Mouse (Mus musculus): ENCODE measurements at regions not wholly inside any gene's neighbourhood (a gene's known extent, or its start where the extent isn't known, plus 50 kb on each side); places are given as distances from the start of the nearest gene placed in this dataset.

DNA sequence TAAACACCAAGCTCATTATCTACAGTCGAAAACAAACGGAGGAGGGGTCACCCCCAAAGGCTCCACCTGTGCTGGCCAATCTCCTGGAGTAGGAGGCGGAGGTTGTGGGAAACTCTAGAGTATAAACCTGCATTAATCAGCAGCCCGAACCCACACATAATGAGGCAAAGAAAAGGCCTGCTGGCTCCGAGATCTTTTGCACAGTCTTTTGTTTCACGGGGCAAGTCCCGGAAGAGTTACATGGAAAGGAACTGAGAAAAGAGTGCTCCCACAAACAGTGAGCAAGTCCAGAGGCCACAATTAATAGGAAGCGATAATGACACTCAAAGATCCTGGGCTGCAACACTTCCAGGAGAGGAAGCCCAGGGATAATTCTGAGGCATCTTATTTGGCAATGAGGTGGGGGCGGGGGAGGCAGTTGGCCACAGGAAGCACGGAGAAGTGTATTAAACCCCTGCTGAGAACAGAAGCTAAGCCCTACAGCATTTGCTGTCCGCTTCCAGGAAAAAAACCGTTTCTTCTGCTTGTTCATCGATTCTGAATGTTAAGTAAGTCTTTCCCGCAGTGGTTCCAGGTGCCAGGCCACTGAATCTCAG, 59.1 kb upstream of the Mamdc2 start:
- Histone ChIP-seq H3K4me2 (ENCODE audit: low read depth, low read length, severe bottlenecking) (peak overlapping the region; percentile 40; the same call in 1 of the 2 replicates), H3K9me3 (ENCODE audit: control insufficient read depth, low read length) (no peaks in the 10 kb centered on the region), H3K4me3 (ENCODE audit: low read depth, low read length) (no peak overlapping the region), H3K9ac (ENCODE audit: low read length) (peak overlapping the region; percentile 29), H3K27me3 (ENCODE audit: control insufficient read depth, insufficient read depth, low read length) (no peaks in the 10 kb centered on the region), H3K27ac (ENCODE audit: low read depth, low read length) (peak overlapping the region; percentile 25; the same call in 1 of the 2 replicates), H3K4me1 (replicated peaks; ENCODE audit: control insufficient read depth, insufficient read depth, low read length) (peaks cover 7% of the 10 kb centered on the region), H3K36me3 (ENCODE audit: control insufficient read depth, insufficient read depth, low read length) (no peaks in the 10 kb centered on the region)
- 3% methylated on average over 14 of the region's 14 CpGs for WGBS
- ATAC-seq (replicated peaks; ENCODE audit: low FRiP score) (peak; percentile 71), DNase-seq (ENCODE audit: low spot score) (no peak)
